Mouse (Mus musculus): ENCODE measurements around the gene Fbrs.
"Not testable (repeated sequence)": the region's sequence is repeated elsewhere in the genome, so short reads cannot be mapped to it uniquely, and the experiment has no call there.

The Fbrs gene

GRCm38 (mm10) chr7:127478635-127479317 lies at the start of gene Fbrs:
Gene Fbrs (plus strand): TSS chr7:127479199.
- peak; percentile 97 for DNase-seq (ENCODE audit: low read depth, low spot score)

GRCm38 (mm10) chr7:127435206-127435605 lies 43.8 kb upstream of the Fbrs start:
- DNase-seq (ENCODE audit: low read depth, low spot score) = no peak

DNA sequence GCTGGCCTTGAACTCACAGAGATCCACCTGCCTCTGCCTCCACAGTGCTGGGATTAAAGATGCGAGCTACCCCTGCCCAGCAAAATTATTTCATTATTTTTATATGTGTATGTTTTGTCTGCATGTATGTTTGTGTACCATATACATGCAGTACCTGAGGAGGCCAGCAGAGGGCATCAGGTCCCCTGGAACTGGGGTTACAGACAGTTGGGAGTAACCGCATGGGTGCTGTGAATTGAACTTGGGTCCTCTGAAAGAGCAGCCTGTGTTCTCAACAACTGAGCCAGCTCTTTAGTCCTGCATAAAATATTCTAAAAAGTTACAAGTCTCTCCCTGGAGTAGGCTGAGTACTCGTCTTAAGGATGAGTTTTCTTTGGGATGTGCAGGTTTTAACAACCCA lies 41.3 kb upstream of the Fbrs start:
- DNase-seq (ENCODE audit: low read depth, low spot score) = peak; percentile 71

GRCm38 (mm10) chr7:127443976-127444375 lies 35.0 kb upstream of the Fbrs start:
- no peak for DNase-seq (ENCODE audit: low read depth, low spot score)

DNA sequence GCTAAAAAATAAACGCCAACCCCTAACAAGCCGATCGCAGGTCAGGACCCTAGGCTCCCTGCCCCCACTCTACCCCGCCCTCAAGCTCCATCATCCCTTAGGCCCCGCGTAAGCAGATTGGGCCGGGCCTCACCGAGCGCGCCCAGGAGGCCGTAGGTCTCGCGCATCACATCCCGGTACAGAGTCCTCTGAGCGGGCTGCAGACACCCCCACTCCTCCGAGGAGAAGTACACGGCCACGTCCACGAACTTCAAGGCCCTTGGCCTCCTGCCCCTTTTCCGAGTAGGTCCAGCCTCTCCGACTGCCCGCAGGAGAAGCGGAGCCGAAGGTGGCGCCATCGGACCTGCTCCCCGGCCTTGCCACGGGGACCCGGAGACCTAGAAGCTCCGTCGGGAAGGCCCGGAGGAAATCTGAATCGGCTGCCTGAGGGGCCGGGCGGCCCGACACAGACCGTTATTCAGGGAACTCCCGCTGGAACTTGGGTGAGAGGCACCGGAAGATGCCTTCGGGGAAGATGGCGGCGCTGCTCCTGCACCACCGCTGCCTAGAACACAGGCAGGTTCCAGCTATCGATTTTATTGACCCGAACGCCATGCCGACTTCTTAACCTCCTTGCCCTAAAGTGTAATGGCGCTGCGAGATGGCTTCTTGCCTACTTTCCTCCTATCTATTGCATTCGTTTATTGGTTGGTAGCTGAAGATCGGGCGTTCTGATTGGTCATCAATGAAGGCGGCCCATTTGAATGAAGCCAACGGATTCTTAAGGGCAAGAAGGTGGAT lies 30.3 kb upstream of the Fbrs start, which contains the start of gene Zfp689:
Gene Zfp689 (minus strand): TSS at position 638 of the 780 bp plus-strand sequence.
- peak; percentile 99 for DNase-seq (ENCODE audit: low read depth, low spot score)

GRCm38 (mm10) chr7:127449966-127450365 lies 29.0 kb upstream of the Fbrs start:
- DNase-seq (ENCODE audit: low read depth, low spot score) = no peak

- DNase-seq (ENCODE audit: low read depth, low spot score) = no peak
These were observed 25.9 kb upstream of the Fbrs start for GRCm38 (mm10) chr7:127453056-127453455.

DNA sequence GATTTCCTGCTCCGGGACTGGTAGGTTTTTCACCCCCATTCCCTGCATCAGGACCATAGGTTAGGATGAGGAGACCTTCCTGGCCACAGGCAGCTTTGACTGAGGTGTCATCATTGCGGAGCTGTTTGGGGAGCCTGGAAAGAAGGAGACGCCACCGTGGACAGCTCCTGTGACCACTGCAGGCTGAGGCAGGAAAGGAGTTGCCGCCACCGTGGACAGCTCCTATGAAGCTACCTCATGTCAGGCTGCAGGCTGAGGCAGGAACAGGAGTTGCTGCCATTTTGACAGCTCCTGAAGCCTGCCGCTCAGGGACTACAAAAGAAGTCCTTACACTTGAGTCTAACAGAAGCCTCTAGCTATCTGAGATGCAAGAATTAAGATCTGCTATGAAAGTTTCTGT lies 24.1 kb upstream of the Fbrs start:
- peak; percentile 90 for DNase-seq (ENCODE audit: low read depth, low spot score)

- DNase-seq (ENCODE audit: low read depth, low spot score) = peak; percentile 98
These were observed 20.5 kb upstream of the Fbrs start for GRCm38 (mm10) chr7:127458371-127459122.

- not testable (repeated sequence) for DNase-seq (ENCODE audit: low read depth, low spot score)
These were observed 19.7 kb upstream of the Fbrs start, which contains the start of gene Prr14 for GRCm38 (mm10) chr7:127459311-127459710. Gene Prr14 (plus strand): TSS chr7:127459611.

DNA sequence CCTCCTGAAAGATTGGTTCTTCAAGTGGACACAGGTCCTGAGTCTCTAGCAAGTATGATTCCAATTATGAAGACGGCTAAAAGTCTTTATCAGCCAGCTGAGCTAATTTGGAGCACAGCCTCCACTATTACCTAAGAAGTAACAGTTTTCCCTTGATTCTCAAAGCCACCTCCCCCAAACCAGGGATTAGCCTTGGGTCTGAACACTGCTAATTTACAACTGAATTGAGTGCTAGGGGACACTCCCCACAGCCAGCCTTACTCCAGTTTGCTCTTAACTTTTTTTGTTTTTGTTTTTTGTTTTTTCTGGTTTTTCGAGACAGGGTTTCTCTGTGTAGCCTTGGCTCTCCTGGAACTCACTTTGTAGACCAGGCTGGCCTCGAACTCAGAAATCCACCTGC lies 13.8 kb upstream of the Fbrs start:
- DNase-seq (ENCODE audit: low read depth, low spot score) = peak; percentile 96

- peak; percentile 58 for DNase-seq (ENCODE audit: low read depth, low spot score)
These were observed 13.3 kb upstream of the Fbrs start for GRCm38 (mm10) chr7:127465670-127466069.

DNA sequence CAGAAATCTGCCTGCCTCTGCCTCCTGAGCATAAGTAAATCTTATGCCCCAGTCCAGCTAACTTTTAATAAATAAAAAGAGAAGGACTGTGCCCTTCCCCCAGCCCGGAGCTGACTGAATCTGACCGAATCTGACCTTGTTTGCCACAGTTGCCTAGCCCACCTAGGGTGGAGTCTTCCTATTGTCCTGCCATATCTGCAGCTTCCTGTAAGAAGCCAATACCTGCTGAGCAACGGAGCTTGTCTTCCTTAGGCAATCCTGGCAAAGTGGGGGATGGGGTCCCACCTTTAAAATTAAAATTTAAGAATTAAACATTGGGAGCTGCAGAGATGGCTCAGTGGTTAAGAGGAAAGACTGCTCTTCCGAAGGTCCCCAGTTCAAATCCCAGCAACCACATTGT lies 12.4 kb upstream of the Fbrs start:
- peak; percentile 98 for DNase-seq (ENCODE audit: low read depth, low spot score)

GRCm38 (mm10) chr7:127470011-127470715 lies 8.8 kb upstream of the Fbrs start:
- DNase-seq (ENCODE audit: low read depth, low spot score) = no peak

DNA sequence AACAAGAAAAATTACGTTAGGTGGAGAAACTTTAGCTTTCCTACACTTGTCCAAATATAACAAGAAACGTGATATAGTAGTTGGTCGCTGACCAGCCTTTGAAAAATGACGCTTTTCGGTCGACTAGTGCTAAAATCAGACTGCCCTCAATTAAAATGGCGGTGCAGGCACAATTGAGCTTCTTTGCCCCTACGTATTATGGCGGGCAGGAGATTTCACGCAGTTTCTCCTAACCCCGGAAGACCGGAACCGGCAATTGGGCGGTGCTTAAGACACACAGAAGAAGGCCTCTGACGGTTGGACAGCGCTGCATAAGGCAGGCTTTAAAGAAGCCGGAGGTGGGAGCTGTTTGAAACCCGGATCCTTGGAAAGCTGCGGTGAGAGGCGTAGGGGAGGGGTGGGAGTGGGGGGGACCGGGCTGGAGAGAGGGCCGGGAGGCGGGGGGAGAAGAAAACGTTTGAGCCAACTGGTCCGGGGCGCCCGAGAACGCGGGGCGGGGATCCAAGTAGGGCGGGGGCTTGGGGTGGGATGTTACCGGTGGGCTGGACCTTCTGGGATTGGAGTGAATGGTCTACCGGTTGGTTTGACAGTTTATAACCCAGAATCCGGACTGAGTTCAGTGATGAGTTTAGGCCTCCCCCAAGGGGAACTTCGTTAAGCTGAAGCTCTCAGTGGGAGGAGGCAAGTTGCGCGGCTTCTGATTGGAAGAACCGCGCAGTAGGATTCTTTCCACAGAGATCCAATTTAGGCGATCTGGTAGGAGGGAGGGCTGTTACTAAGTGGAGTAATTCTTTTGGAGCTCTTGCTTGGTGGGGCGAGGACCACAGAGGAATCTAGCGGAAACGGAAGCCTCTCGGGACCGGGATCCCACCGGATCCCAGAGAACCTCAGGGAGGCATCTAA lies 8.0 kb upstream of the Fbrs start:
- peak; percentile 99 for DNase-seq (ENCODE audit: low read depth, low spot score)

GRCm38 (mm10) chr7:127471646-127472010 lies 7.4 kb upstream of the Fbrs start:
- DNase-seq (ENCODE audit: low read depth, low spot score) = no peak

DNA sequence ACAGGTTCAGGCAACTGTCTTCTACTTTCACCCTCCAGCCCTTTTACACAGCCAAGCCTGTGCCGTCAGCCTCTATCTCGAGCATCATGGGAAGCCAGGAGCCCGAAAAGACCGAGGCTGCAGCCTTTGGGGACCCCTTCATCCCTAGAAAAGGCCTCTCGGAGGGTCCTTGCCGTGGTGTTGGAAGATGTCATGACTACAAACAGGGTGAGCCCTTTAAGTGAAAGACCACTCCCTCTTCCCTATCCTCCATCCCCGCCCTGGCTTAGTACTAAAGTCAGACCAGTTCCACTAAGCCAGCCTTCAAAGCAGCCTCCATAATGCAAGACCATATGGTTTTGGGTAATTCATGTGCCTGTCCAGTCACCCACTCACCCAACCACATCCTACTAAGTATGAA lies 6.9 kb upstream of the Fbrs start:
- peak; percentile 41 for DNase-seq (ENCODE audit: low read depth, low spot score)

- DNase-seq (ENCODE audit: low read depth, low spot score) = peak; percentile 56
These were observed 5.3 kb upstream of the Fbrs start for GRCm38 (mm10) chr7:127473705-127474104.

GRCm38 (mm10) chr7:127474378-127475070 lies 4.5 kb upstream of the Fbrs start:
- DNase-seq (ENCODE audit: low read depth, low spot score) = peak; percentile 20

DNA sequence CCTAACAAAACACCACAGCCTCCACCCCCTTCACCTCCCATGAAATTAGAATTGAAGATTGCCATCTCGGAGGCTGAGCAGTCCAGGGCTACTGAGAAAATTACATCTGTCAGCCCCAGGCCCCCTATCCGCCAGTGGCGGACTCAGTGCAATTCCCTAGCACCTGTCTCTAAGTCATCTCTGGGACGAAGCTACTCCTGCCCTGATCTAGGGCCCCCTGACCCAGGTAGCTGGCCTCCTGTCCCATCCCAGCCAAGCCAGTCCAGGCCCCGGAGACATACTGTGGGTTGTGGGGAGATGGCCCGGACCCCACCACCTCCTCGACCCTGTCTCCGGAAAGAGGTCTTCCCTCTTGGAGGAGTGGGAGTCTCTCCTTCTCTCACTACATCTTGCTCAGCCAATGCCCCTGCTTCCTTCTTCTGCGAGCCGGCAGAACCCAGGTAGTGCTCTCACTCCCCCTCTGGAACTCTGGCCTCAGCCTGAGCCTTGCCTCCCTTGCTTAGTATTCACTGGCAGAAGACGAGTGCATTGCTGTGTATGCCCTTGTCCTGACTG lies 3.7 kb upstream of the Fbrs start:
- DNase-seq (ENCODE audit: low read depth, low spot score) = no peak
